Mouse (Mus musculus): Measurements from ENCODE around the gene Hamp2. TPM values are rescaled to one million over a fixed set of nuclear protein-coding genes. Genes with fewer than 3 reads are reported as not detected.

The Hamp2 gene
- total RNA-seq, 2 experiments from 2014 or later, result not detected

- no peak for ATAC-seq (replicated peaks; ENCODE audit: low FRiP score, poor library complexity, severe bottlenecking)
These were observed 16.0 kb downstream of the Hamp2 start for GRCm38 (mm10) chr7:30908277-30908991.

DNA sequence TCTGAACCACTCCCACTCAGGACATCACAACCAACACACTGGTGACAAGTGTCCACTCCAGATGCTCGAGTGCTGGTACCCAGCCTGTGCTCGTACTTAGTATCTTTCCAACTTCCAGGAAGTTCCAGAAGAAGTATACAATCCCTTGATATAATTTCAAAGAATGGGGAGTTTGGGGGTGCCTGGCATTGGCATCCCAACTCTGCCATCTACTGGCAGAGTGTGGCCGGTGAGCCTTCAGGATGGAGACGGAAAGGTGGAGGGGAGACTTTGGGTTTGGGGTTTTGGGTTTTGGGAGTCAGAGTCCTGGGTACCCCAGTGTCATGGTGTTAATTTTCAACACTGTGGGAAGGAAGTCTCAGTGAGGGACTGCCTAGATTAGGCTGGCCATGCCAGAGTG, 20.4 kb downstream of the Hamp2 start:
- no peak for ATAC-seq (replicated peaks; ENCODE audit: low FRiP score, poor library complexity, severe bottlenecking)

- ATAC-seq (replicated peaks; ENCODE audit: low FRiP score, poor library complexity, severe bottlenecking), result no peak
These were observed 29.3 kb downstream of the Hamp2 start for GRCm38 (mm10) chr7:30895217-30895616.

DNA sequence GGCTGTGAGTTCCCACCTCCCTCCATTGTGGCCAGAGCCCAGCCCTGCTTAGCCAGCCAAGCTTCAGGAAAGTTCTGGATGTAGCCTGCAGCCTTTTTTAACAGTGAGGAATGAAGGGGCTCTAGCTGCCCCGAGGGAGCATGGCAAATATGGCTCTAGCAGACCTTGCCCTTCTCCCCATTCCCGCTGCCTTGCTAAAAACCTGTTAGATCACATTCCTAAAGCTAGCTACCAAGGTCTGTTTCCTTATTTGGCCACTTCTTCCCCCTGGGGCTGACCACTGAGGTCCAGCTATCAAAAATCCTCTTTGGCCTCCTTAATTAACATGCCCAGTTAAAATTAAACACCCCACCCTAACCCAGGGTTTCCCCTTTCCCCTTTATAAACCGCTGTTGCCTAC, 32.0 kb downstream of the Hamp2 start:
- ATAC-seq (replicated peaks; ENCODE audit: low FRiP score, poor library complexity, severe bottlenecking), result no peak

DNA sequence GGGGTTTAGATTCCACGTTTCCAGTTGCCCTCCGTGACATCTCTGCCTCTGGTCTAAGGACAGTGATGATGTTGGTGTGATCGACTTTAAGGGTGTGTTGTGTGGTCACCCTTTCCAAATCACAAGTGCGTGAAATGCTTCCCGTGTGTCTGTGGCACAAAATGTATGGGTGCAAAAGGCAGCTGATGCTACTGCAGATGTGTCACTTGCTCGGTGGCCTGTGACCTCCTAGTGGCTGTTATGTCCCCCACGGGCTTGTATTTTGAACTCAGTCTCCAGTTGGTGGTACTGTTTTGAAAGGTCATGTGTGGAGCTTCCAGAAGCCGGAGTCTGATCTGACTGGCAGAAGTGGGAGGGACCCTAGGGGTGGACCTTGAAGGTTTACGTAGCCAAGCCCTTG, 32.7 kb downstream of the Hamp2 start:
- no peak for ATAC-seq (replicated peaks; ENCODE audit: low FRiP score, poor library complexity, severe bottlenecking)

- ATAC-seq (replicated peaks; ENCODE audit: low FRiP score, poor library complexity, severe bottlenecking), result no peak
These were observed 33.8 kb downstream of the Hamp2 start for GRCm38 (mm10) chr7:30890681-30891080.

DNA sequence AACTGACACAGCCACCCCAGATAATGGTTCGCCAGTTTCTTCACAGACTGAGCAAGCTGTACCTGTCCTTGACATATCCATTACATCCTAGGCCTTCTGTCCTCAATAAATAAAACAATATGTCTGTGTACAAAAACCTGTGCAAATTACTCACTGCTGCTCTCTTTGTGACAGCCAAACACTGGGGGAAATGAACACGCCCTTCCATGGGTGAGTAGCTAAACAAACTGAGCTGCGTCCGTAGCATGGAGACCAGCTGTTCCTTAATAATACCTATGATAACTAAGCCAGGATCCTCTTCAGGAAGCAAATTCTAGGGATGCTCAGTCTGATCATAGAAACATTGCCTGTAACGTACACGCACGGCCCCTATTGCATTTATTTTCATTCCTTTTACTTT, 35.7 kb downstream of the Hamp2 start:
- ATAC-seq (replicated peaks; ENCODE audit: low FRiP score, poor library complexity, severe bottlenecking), result no peak

DNA sequence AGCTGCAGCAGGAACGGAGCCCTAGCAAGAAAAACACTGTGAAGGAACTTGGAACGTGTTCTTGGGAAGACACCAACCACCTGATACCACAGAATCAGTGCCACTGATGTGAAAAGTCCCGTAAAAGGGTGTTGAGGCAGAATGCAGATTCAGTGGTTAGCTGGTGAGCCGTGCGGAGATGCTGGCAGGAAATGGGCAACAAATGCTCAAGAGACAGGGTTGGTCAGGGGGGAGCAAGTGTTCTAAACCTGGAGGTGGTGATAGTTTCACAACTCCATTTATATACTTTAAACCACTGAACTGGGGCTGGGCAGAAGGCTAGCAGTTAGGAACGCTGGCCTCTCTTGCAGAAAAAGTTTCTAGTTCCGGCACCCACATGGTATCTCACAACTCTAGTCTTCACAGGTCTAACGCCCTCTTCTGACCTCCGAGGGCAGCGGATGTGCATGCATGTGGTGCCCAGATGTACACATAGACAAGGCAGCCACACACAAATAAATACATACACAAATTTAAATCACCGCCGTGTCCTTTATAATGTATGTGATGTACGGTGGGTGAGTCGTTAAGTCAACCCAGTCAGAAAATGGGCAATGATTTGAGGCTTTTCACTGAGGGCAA, 36.8 kb downstream of the Hamp2 start:
- no peak for ATAC-seq (replicated peaks; ENCODE audit: low FRiP score, poor library complexity, severe bottlenecking)

DNA sequence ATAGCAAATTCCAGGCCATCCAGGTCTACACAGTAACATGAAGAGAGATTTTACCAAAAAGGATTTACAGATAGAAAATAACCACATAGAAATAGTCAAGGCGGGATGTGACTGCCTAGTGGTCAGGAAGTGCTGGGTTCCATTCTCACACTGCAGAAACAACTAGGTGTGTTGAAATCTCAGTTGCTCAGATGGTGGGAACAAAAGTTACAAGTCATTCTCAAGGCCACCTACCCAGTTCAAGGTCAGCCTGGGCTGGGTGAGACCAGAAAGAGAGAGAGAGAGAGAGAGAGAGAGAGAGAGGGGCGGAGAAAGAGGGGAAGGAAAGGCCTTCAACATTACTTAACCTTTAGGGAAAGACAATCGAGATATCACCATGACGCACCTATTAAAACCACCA, 37.6 kb downstream of the Hamp2 start:
- no peak for ATAC-seq (replicated peaks; ENCODE audit: low FRiP score, poor library complexity, severe bottlenecking)

GRCm38 (mm10) chr7:30884047-30884446, 40.4 kb downstream of the Hamp2 start:
- ATAC-seq (replicated peaks; ENCODE audit: low FRiP score, poor library complexity, severe bottlenecking), result no peak

- no peak for ATAC-seq (replicated peaks; ENCODE audit: low FRiP score, poor library complexity, severe bottlenecking)
These were observed 43.1 kb downstream of the Hamp2 start for GRCm38 (mm10) chr7:30881367-30881766.

- ATAC-seq (replicated peaks; ENCODE audit: low FRiP score, poor library complexity, severe bottlenecking), result no peak
These were observed 44.3 kb downstream of the Hamp2 start, which contains the start of gene Cd22 for GRCm38 (mm10) chr7:30880176-30880575. Gene Cd22, minus strand, starts transcription at chr7:30880342.

DNA sequence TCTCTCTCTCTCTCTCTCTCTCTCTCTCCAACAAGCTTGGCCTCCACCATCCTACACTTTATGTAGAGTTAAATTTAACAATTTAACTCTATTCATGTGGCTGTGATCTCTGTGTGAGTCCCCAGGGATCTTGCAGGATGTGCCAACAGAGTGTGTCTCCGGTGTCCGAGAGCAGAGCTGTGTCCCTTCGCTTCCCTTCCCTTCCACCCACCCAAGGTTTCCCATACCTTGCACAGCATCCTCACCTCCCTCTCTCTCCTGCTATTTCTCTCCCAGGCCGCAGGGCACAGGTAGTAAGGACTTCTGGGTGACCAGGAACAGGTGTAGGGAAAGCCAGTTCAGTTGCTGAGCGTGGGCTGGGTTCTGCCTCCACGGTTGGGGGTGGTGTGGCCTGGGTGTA, 45.5 kb downstream of the Hamp2 start:
- ATAC-seq (replicated peaks; ENCODE audit: low FRiP score, poor library complexity, severe bottlenecking), result no peak

DNA sequence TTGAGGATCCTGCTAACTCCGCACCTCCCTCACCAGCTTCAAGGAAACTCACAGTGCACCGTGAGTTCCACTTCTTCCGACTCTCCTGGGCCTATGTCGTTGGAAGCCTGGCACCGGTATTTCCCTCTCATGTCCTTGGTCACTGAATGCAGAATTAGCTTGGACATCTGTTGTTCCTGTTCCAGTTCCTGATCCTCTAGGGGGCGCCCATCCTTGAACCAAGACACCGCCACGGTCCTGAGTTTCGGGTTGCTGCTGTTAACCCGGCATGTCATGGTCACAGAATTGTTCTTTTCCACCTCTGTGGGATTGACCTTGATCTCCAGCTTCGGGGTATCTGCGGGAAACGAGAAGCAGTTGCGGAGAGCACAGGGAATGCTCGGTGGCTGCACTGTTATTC, 51.4 kb downstream of the Hamp2 start:
- no peak for ATAC-seq (replicated peaks; ENCODE audit: low FRiP score, poor library complexity, severe bottlenecking)

Other genes starting within 250 kb of the Hamp2 start
- not detected in 2 replicates for gene 2200002J24Rik, start 225.8 kb downstream of the Hamp2 start, total RNA-seq (2015; ENCODE audit: low replicate concordance)
- gene 2200002J24Rik, start 225.8 kb downstream of the Hamp2 start, total RNA-seq (2017; ENCODE audit: low replicate concordance), result not detected in 2 replicates
- gene Atp4a, start 212.5 kb downstream of the Hamp2 start, total RNA-seq (2015; ENCODE audit: low replicate concordance), result not detected in 2 replicates
- gene Atp4a, start 212.5 kb downstream of the Hamp2 start, total RNA-seq (2017; ENCODE audit: low replicate concordance), result 0.14 and 0.68 TPM in 2 replicates
- gene Tmem147, start 195.1 kb downstream of the Hamp2 start, total RNA-seq (2015; ENCODE audit: low replicate concordance), result 28.4 and 42.4 TPM in 2 replicates
- gene Tmem147, start 195.1 kb downstream of the Hamp2 start, total RNA-seq (2017; ENCODE audit: low replicate concordance), result 9.4 and 12.8 TPM in 2 replicates
- gene Gapdhs, start 181.0 kb downstream of the Hamp2 start, total RNA-seq (2015; ENCODE audit: low replicate concordance), result not detected in 2 replicates
- gene Gapdhs, start 181.0 kb downstream of the Hamp2 start, total RNA-seq (2017; ENCODE audit: low replicate concordance), result not detected in 2 replicates
- gene Sbsn, start 173.2 kb downstream of the Hamp2 start, total RNA-seq (2015; ENCODE audit: low replicate concordance), result not detected in 2 replicates
- not detected in 2 replicates for gene Sbsn, start 173.2 kb downstream of the Hamp2 start, total RNA-seq (2017; ENCODE audit: low replicate concordance)
- gene Dmkn, start 160.9 kb downstream of the Hamp2 start, total RNA-seq (2015; ENCODE audit: low replicate concordance), result 7.7 and 29.0 TPM in 2 replicates
- 5.3 and 10.9 TPM in 2 replicates for gene Dmkn, start 160.9 kb downstream of the Hamp2 start, total RNA-seq (2017; ENCODE audit: low replicate concordance)
- not detected in 2 replicates for gene Krtdap, start 136.8 kb downstream of the Hamp2 start, total RNA-seq (2015; ENCODE audit: low replicate concordance)
- gene Krtdap, start 136.8 kb downstream of the Hamp2 start, total RNA-seq (2017; ENCODE audit: low replicate concordance), result not detected in 2 replicates
- 8.1 and 11.1 TPM in 2 replicates for gene Ffar2, start 100.9 kb downstream of the Hamp2 start, total RNA-seq (2015; ENCODE audit: low replicate concordance)
- gene Ffar2, start 100.9 kb downstream of the Hamp2 start, total RNA-seq (2017; ENCODE audit: low replicate concordance), result 10.6 and 12.3 TPM in 2 replicates
- gene Ffar3, start 68.5 kb downstream of the Hamp2 start, total RNA-seq (2015; ENCODE audit: low replicate concordance), result not detected in 2 replicates
- not detected in 2 replicates for gene Ffar3, start 68.5 kb downstream of the Hamp2 start, total RNA-seq (2017; ENCODE audit: low replicate concordance)
- not detected in 2 replicates for gene Ffar1, start 63.1 kb downstream of the Hamp2 start, total RNA-seq (2015; ENCODE audit: low replicate concordance)
- not detected in 2 replicates for gene Ffar1, start 63.1 kb downstream of the Hamp2 start, total RNA-seq (2017; ENCODE audit: low replicate concordance)
- 1.0 and 19.6 TPM in 2 replicates for gene Cd22, start 44.3 kb downstream of the Hamp2 start, total RNA-seq (2015; ENCODE audit: low replicate concordance)
- gene Cd22, start 44.3 kb downstream of the Hamp2 start, total RNA-seq (2017; ENCODE audit: low replicate concordance), result 0.42 TPM in 1 of 2 replicates, not detected in the other
- gene Mag, start 9.8 kb downstream of the Hamp2 start, total RNA-seq (2015; ENCODE audit: low replicate concordance), result not detected in 2 replicates
- 0.70 TPM in 1 of 2 replicates, not detected in the other for gene Mag, start 9.8 kb downstream of the Hamp2 start, total RNA-seq (2017; ENCODE audit: low replicate concordance)
- gene Hamp, start 19.4 kb upstream of the Hamp2 start, total RNA-seq (2015; ENCODE audit: low replicate concordance), result not detected in 2 replicates
- not detected in 2 replicates for gene Hamp, start 19.4 kb upstream of the Hamp2 start, total RNA-seq (2017; ENCODE audit: low replicate concordance)
- 36.5 and 39.3 TPM in 2 replicates for gene Usf2, start 32.1 kb upstream of the Hamp2 start, total RNA-seq (2015; ENCODE audit: low replicate concordance)
- gene Usf2, start 32.1 kb upstream of the Hamp2 start, total RNA-seq (2017; ENCODE audit: low replicate concordance), result 47.0 and 47.3 TPM in 2 replicates
- gene Lsr, start 48.8 kb upstream of the Hamp2 start, total RNA-seq (2015; ENCODE audit: low replicate concordance), result 2.9 TPM in 1 of 2 replicates, not detected in the other
- gene Lsr, start 48.8 kb upstream of the Hamp2 start, total RNA-seq (2017; ENCODE audit: low replicate concordance), result 0.70 and 0.77 TPM in 2 replicates
- gene Fam187b, start 49.1 kb upstream of the Hamp2 start, total RNA-seq (2015; ENCODE audit: low replicate concordance), result not detected in 2 replicates
- not detected in 2 replicates for gene Fam187b, start 49.1 kb upstream of the Hamp2 start, total RNA-seq (2017; ENCODE audit: low replicate concordance)
- 183 and 286 TPM in 2 replicates for gene Fxyd5, start 117.8 kb upstream of the Hamp2 start, total RNA-seq (2015; ENCODE audit: low replicate concordance)
- 67.1 and 90.7 TPM in 2 replicates for gene Fxyd5, start 117.8 kb upstream of the Hamp2 start, total RNA-seq (2017; ENCODE audit: low replicate concordance)
- gene Fxyd7, start 126.8 kb upstream of the Hamp2 start, total RNA-seq (2015; ENCODE audit: low replicate concordance), result not detected in 2 replicates
- not detected in 2 replicates for gene Fxyd7, start 126.8 kb upstream of the Hamp2 start, total RNA-seq (2017; ENCODE audit: low replicate concordance)
- not detected in 2 replicates for gene Fxyd1, start 132.5 kb upstream of the Hamp2 start, total RNA-seq (2015; ENCODE audit: low replicate concordance)
- not detected in 2 replicates for gene Fxyd1, start 132.5 kb upstream of the Hamp2 start, total RNA-seq (2017; ENCODE audit: low replicate concordance)
- not detected in 2 replicates for gene Lgi4, start 134.7 kb upstream of the Hamp2 start, total RNA-seq (2015; ENCODE audit: low replicate concordance)
- not detected in 2 replicates for gene Lgi4, start 134.7 kb upstream of the Hamp2 start, total RNA-seq (2017; ENCODE audit: low replicate concordance)
- not detected in 2 replicates for gene Fxyd3, start 152.0 kb upstream of the Hamp2 start, total RNA-seq (2015; ENCODE audit: low replicate concordance)
- gene Fxyd3, start 152.0 kb upstream of the Hamp2 start, total RNA-seq (2017; ENCODE audit: low replicate concordance), result not detected in 2 replicates
- gene Hpn, start 190.6 kb upstream of the Hamp2 start, total RNA-seq (2015; ENCODE audit: low replicate concordance), result 4.0 and 10.0 TPM in 2 replicates
- gene Hpn, start 190.6 kb upstream of the Hamp2 start, total RNA-seq (2017; ENCODE audit: low replicate concordance), result 0.77 and 6.7 TPM in 2 replicates
- 1.2 TPM in 1 of 2 replicates, not detected in the other for gene Scn1b, start 202.3 kb upstream of the Hamp2 start, total RNA-seq (2015; ENCODE audit: low replicate concordance)
- gene Scn1b, start 202.3 kb upstream of the Hamp2 start, total RNA-seq (2017; ENCODE audit: low replicate concordance), result 1.2 TPM in 1 of 2 replicates, not detected in the other
- 20.9 and 27.9 TPM in 2 replicates for gene Gramd1a, start 231.2 kb upstream of the Hamp2 start, total RNA-seq (2015; ENCODE audit: low replicate concordance)
- 4.9 and 6.2 TPM in 2 replicates for gene Gramd1a, start 231.2 kb upstream of the Hamp2 start, total RNA-seq (2017; ENCODE audit: low replicate concordance)